Mouse (Mus musculus): ENCODE measurements around the gene Cass4.

Cass4 gene

DNA sequence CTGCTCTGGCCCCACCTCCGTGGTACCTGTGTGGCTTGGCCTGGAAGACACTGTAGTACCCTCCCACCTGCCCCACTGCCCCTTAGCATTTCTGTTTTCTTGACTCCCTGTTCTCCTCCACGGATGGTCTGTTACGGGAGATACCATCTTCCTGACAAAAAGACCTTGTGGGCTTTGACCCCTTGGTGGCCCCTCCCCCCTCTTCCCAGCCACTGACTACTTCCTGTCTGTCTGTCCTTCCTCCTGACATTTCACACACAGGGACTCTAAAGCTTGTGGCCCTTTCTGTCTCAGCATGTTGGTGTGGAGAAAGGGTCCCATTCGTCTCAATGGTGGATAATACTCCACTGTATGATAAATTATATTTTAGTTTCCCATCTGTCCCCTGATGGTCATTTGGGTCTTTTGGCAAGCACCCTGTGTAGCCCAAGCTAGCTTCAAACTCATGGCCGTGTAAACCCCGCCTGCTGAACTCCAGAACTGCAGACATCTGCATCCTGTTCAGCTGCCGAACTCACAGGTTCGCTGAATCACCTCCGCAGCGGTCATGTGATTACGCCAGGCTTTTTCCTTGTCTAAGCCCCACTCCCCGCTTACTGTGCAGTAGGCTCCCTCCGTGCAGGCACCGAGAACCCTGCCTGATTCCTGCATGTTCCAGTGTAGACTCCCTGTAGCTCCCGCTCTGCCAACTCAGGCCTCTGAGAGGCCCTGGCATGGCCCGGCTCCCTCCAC is 88.2 kb downstream of the Cass4 start:
- peak; percentile 49 for DNase-seq (ENCODE audit: low read depth, low spot score)
